Mouse (Mus musculus) urinary bladder, postnatal 4 days (tissue): Measurements from ENCODE around the gene Zfp369.
"Not testable (repeated sequence)": the region's sequence is repeated elsewhere in the genome, so short reads cannot be mapped to it uniquely, and the experiment has no call there.

ENCODE experiments used
- DNase-seq, 2 experiments: peaks; one replicate each; pipeline ENCODE4 v3.0.0; 2021 to 2022; ENCODE audit warnings: low spot score in 2 of 2

Zfp369 gene

GRCm38 (mm10) chr13:65278383-65279341 lies at the start of gene Zfp369:
TSS of gene Zfp369 (plus strand) at chr13:65278814.
- peak; percentile 90 to 94 for DNase-seq

- DNase-seq, result no peak
Measured at GRCm38 (mm10) chr13:65237211-65237610, 41.4 kb upstream of the Zfp369 start.

DNA sequence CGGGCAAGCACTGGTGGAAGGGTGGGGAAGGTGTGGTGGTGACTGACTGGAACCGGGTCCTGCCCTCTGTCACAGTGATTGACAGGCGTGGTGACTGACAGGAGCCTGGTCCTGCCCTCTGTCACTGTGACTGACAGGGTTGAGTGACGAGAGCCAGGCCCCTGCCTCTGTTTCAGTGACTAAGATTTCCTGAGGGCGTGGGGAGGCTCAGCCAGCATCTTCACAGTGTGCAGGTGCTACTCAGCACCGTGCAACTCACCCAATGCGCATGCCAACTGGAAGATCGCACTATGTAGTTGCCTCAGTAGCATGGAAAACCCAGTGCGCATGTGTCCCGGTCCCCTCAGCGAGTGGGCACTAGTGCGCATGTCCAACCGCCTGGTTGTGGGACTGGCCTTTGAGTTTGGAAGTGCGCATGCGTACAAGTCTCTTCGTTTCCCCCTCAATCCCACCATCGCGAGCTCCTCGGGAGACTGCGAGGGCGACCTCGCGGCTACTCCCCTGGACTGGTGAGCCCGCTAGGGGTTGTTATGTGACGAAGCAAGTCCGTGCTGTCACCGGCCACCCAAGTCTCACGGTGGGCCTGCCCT lies 38.0 kb upstream of the Zfp369 start:
- peak; percentile 94 to 95 for DNase-seq

DNA sequence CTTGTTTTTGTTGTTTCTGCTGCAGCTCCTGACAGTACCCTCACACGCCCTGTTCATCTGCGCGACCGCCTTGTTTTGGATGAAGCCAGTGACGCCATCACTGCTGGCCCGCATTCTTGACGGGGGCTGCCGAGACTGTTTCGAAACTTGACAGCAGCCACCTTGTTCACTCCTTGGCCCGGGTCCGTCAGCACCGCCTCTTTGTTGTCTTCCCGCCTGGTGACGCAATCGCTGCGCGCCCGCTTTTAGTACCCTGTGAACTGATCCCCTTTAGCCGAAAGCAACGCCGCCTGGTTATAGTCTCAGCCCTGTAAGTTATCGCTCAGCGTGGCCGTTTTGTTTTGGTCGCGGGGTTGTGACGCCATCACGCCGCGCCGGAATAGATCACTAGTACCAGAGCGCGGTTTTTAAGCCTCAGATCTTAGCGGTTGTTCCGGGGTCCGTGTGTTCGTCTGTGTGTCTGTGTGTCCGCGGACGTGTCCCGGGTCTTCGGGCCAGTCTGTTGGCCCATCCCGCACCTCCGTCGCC lies 37.5 kb upstream of the Zfp369 start:
- DNase-seq, result peak; percentile 91 to 95

- no peak for DNase-seq
Measured at GRCm38 (mm10) chr13:65241627-65242318, 36.8 kb upstream of the Zfp369 start.

- no peak for DNase-seq
Measured at GRCm38 (mm10) chr13:65242319-65242787, 36.3 kb upstream of the Zfp369 start.

DNA sequence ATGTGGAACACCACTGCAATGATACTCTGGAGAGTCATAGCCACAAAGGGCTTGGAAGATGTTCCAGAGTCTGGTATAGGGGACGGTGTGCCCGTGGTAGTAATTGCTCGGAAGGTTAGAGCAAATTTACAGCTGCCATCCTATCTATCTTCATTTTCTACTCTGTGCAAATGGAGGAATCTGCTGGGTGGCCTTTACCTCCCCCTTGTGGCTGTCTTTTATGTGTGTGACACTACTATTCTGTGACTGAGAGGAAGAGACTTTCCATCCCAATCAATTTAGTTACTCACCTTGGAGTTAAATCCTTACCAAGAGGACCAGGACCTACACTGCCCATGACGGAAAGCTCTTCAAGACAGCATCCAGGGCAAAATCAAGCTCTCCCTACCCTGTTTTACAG lies 35.3 kb upstream of the Zfp369 start:
- no peak for DNase-seq

DNA sequence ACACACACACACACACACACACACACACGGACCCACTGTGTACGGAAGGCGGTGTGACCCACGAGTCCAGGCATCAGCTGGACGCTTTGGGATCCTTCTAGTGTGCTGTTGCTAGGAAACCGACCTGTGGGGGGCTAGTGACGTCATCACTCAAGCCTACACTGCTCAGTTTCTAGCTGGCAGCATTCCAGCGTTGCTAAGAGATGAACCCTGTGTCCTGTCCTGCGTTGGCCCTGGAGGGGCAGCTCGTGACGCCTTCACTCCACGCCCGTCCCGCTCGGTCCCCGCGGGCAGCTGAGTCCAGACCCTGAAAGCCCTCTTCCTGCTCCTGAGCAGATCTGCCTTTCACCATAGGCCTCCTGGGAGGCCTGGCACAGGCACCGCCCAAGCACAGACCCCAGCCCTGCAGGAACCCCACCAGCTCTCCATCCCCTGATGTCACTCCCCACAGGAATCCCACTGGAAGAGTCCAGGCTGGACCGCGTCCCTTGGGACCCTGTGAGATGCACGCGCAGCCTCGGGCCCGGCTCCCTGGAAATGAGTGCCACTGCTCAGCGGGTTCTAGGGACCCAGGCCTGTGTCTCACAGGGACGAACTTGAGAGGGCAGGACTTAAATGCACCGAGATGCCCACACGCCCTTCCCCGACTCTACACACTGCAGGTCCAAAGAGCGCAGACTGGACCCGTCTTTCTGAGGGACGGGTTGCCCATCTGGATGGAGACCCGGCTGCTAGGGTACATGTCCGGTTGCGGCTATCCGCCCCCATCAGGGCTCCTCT lies 20.2 kb upstream of the Zfp369 start:
- no peak for DNase-seq

GRCm38 (mm10) chr13:65259239-65259638 lies 19.4 kb upstream of the Zfp369 start, which contains the start of gene Gm10775:
TSS of gene Gm10775 (plus strand) at chr13:65259539.
- DNase-seq, result no peak

DNA sequence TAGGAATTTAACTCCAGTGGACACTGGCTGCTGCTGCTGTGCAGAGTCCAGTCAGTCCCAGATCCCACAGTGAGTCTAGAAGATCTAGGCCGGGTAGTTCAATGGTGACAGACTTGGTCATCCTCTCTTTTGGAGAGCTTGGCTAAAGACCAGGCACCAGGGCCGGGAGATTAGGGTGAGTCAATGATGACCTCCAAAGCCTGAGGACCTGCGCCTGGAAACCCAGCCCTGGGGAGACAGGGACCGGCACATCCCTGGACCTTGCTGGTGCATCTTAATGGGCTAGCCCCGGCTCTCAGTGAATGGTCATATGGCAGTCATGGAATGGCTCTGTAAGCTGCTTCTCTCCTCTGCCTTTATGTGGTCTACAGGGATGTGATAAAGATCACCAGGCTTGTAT lies 16.5 kb upstream of the Zfp369 start:
- DNase-seq, result no peak

DNA sequence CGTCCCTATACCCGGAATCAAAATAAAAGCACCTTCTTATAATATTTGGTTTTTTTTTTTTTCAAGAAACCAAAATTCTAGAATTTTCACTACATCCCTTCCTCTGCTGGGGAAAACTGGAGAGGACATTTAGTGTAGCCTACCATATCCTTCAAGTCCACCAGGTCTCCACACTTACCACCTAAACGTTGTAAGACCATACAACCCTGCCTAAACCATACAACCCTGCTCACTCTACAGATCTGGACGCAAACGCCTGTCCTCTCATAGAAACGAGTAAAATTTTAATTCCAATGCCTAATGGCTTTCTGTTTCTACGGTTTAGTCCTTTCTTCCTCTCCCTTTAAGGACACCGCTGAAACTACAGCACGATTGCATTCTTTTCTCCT lies 626 bp upstream of the Zfp369 start:
- DNase-seq, result no peak

GRCm38 (mm10) chr13:65286771-65287170 lies 8.2 kb downstream of the Zfp369 start:
- DNase-seq, result no peak

DNA sequence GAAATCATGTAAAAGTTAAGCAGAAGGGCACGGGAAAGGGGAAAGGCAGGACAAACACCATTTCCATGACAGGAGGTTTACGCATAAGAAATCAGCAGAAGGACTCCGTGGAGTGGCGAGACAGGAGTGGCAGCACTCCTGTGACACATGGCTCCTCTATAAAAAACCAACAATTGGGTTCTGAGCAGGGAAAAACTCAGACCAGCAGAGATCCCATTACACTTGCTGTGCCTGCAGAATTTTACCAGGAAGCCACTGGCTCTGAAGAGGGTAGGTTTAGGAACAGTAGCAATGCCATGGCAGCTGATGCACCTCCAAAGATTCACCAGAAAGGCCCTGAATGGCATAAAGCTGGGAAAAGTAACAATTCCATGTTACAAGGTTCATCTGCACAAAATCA lies 17.7 kb downstream of the Zfp369 start:
- DNase-seq, result no peak

DNA sequence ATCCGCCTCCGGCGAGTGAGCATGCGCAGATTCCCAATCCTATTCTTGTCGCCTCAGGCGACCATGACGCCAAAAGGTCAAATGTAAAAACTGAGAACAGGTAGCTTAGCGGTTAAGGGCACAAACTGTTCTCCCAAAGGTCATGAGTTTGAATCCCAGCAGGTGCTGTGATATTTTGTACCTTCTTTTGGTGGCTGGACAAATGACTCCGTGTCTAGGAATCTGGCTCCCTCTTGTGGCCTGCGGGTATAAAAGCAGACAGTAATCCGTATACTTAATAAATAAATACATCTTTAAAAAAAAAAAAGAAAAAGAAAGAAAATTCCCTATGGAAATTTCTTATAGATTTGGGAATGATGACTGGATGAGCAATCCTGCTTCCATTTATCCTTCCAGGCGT lies 32.2 kb downstream of the Zfp369 start:
- not testable (repeated sequence) for DNase-seq

GRCm38 (mm10) chr13:65311311-65311755 lies 32.7 kb downstream of the Zfp369 start:
- no peak for DNase-seq

DNA sequence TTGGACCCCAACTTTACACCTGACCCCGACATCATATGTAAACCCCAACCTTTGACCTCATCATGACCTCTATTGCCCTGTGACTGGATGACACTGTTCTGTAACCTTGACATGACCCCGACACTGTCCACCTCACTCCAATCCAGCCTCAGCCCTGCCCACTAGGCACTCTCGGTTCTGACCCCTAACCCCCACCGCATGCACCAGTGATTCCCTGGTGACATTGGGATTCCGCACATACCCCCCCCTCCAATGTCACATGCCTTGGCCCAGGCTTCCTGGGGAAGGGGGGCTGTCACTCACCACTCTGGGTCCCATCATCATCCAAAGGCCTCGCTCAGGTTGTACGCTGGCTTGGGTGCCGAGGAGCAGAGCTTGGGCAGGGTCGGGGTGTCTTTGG lies 33.2 kb downstream of the Zfp369 start:
- no peak for DNase-seq

GRCm38 (mm10) chr13:65348501-65348900 lies 69.9 kb downstream of the Zfp369 start:
- not testable (repeated sequence) for DNase-seq

DNA sequence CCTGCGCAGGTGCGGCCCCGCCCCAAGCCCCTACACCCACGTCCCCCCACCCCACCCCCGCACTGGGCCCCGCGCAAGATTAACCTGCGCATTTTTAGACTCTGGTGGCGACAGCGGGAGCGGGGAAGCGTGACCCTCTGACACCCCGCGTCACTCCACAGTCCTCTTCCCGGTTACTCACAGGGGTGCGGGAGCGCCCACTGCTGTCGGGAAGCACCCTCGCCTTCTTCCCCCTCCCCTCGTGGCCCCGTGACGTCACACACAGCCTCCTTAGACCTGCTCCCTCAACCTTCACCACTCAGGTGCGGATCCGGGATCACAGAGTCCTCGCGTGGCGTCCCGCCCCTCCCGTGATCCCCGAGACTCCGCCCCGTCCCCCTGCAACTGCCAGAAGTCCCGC lies 73.2 kb downstream of the Zfp369 start:
- not testable (repeated sequence) for DNase-seq
